Mouse (Mus musculus): ENCODE data around the gene Vil1.

DNA sequence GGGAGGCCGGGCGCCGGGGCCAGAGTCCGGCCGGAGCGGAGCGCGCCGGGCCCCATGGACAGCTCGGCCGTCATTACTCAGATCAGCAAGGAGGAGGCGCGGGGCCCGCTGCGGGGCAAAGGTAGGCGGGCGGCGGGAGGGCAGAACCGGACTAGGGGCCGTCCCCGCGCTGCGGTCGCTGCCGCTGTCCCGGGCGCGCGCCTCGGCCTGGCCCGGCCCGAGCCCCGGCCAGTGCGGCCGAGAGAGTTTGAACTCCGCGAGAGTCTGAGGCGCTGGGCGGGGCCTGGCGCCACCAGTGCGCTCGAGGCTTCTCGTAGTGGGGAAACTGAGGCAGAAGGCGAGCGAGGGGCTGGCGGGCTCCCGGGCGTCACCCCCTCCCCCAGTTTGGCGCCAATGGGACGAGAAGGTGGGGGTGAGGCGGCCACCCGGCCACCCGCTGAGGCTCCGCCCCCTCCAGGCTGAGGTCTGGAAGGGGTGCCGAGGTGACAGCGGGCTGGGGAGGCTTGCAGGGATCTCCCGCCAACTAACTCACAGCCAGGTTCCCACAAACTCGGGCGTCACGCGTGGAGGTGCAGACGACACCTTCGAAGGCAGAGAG, 17.2 kb upstream of the Vil1 start:
- no peak for TF ChIP-seq POLR2A (IDR thresholded peaks at IDR 0.05; ENCODE audit: low read depth, low read length)
- TF ChIP-seq CTCF (conservative IDR thresholded peaks at IDR 0.05; ENCODE audit: insufficient read depth, insufficient read length, low read depth, low read length), result no peak
